In the genomic region with DNA sequence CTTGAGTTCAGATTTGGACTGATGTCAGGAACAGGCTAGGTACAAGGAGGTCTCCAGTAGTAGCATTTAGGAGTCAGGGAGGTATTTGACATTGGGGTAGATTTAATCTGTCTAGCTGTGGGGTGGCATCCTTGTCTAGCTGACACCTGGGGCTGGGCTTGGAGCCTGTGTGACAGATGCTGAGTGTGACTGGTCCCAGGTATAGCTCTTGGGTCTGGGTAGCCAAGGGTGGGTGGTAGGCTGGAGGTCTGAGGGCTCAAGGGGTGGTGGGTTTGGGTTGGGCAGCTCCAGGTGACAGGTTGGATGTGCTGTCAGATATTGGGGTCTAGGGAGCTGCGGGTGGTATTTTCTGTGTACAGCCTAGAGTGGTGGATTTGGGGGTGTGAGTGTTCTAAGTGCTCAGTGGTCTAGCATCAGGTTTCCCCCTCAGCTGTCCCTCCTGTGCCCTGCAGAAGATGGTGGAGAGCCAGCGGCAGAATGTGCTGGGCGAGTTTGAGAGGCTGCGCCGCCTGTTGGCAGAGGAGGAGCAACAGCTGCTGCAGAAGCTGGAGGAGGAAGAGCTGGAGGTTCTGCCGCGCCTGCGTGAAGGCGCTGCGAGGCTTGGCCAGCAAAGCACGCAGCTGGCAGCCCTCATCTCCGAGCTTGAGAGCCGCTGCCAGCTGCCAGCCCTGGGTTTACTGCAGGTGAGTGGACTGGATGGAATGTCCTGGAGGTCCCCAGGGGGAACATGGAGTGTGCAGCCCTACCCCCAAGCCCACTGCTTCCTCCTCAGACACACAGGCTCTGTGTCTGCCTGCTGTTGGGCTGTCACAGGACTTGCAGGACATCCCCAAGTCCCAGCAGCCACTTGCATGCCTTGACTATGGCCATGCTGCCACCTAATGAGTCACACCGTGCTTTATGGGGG, we compare ENCODE assay signal across 8 mouse cellular contexts. TPM values are rescaled to one million over a fixed set of nuclear protein-coding genes. Genes with fewer than 3 reads are reported as not detected.
DNase-seq lines count a peak whose midpoint lies in the region; ATAC-seq and TF ChIP-seq lines count a peak whose summit lies in the region.

No protein-coding gene starts in this region.

- peaks cover 19% of the 10 kb centered on the region for H3K4me1 ChIP-seq in liver, embryonic 11.5 days (replicated peaks; ENCODE audit: control insufficient read depth, insufficient read depth, low read length)
- peaks cover 24% of the 10 kb centered on the region; the same call in 1 of the 2 replicates for H3K4me1 ChIP-seq in kidney, postnatal 0 days (replicated peaks; ENCODE audit: insufficient read depth, low read length)
- H3K4me1 ChIP-seq in lung, adult 2 months (ENCODE audit: control insufficient read depth, insufficient read depth, low read length) = peaks cover 17% of the 10 kb centered on the region
- H3K4me1 ChIP-seq in forebrain, embryonic 13.5 days = peaks cover 38% of the 10 kb centered on the region

- no peak overlapping the region for H3K4me2 ChIP-seq in liver, embryonic 11.5 days
- no peak overlapping the region for H3K4me2 ChIP-seq in kidney, postnatal 0 days (ENCODE audit: low read length)
- no peak overlapping the region for H3K4me2 ChIP-seq in forebrain, embryonic 13.5 days

- H3K27ac ChIP-seq in liver, embryonic 11.5 days (ENCODE audit: low read depth, low read length) = no peak overlapping the region
- H3K27ac ChIP-seq in kidney, postnatal 0 days = no peak overlapping the region; the same call in 1 of the 2 replicates
- H3K27ac ChIP-seq in forebrain, embryonic 13.5 days = no peak overlapping the region

- intact Hi-C loops in gastrocnemius, postnatal 14 days (cut with DNase I; ENCODE audit: low total_unique reads) = no loop called here

- WGBS in liver, embryonic 11.5 days = 63% methylated on average over 14 of the region's 14 CpGs
- WGBS in kidney, postnatal 0 days = 44% methylated on average over 14 of the region's 14 CpGs
- WGBS in lung, adult 2 months = 43% methylated on average over 14 of the region's 14 CpGs
- 61% methylated on average over 14 of the region's 14 CpGs for WGBS in forebrain, embryonic 13.5 days

- peaks cover 20% of the 10 kb centered on the region for H3K36me3 ChIP-seq in liver, embryonic 11.5 days (ENCODE audit: control insufficient read depth, insufficient read depth, low read length)
- H3K36me3 ChIP-seq in kidney, postnatal 0 days (ENCODE audit: insufficient read depth, low read length) = peaks cover 22% of the 10 kb centered on the region
- H3K36me3 ChIP-seq in forebrain, embryonic 13.5 days (ENCODE audit: poor library complexity, severe bottlenecking) = peaks cover 47% of the 10 kb centered on the region

- H3K4me3 ChIP-seq in liver, embryonic 11.5 days (ENCODE audit: low read depth, low read length) = no peak overlapping the region
- H3K4me3 ChIP-seq in kidney, postnatal 0 days (replicated peaks; ENCODE audit: low read depth, low read length) = no peak overlapping the region
- H3K4me3 ChIP-seq in lung, adult 2 months (replicated peaks; ENCODE audit: extremely low read depth, low read depth, low read length) = no peak overlapping the region
- H3K4me3 ChIP-seq in forebrain, embryonic 13.5 days = no peak overlapping the region

- TF ChIP-seq CTCF in kidney, postnatal 0 days (IDR thresholded peaks at IDR 0.05; ENCODE audit: low read depth) = peak; percentile 68
- peak; percentile 60 for TF ChIP-seq CTCF in lung, adult 2 months (IDR thresholded peaks at IDR 0.05; ENCODE audit: insufficient read depth, low read length)

- H3K27me3 ChIP-seq in liver, embryonic 11.5 days (replicated peaks; ENCODE audit: control insufficient read depth, insufficient read depth, low read length) = no peaks in the 10 kb centered on the region
- no peaks in the 10 kb centered on the region for H3K27me3 ChIP-seq in kidney, postnatal 0 days (ENCODE audit: insufficient read depth, low read length)
- H3K27me3 ChIP-seq in forebrain, embryonic 13.5 days = no peaks in the 10 kb centered on the region

- no peaks in the 10 kb centered on the region for H3K9me3 ChIP-seq in liver, embryonic 11.5 days (ENCODE audit: control insufficient read depth, low read length)
- H3K9me3 ChIP-seq in kidney, postnatal 0 days (replicated peaks; ENCODE audit: low read length) = no peaks in the 10 kb centered on the region
- no peaks in the 10 kb centered on the region for H3K9me3 ChIP-seq in forebrain, embryonic 13.5 days (replicated peaks)

- no peak overlapping the region for H3K9ac ChIP-seq in liver, embryonic 11.5 days (ENCODE audit: low read depth, low read length)
- H3K9ac ChIP-seq in kidney, postnatal 0 days (ENCODE audit: low read depth, low read length) = no peak overlapping the region
- no peak overlapping the region for H3K9ac ChIP-seq in forebrain, embryonic 13.5 days

- DNase-seq in liver = peak; percentile 59
- DNase-seq in liver, embryonic 11.5 days (ENCODE audit: low spot score) = no peak
- peak; percentile 78 for DNase-seq in adrenal gland, postnatal 14 days
- DNase-seq in gastrocnemius, postnatal 14 days = peak; percentile 88
- peak; percentile 75 for DNase-seq in kidney, postnatal 0 days (ENCODE audit: low spot score)
- peak; percentile 39 for DNase-seq in lung, adult 2 months
- peak; percentile 74 for DNase-seq in right cerebral cortex, postnatal 25 days

- no peak for TF ChIP-seq POLR2A in lung, adult 2 months (IDR thresholded peaks at IDR 0.05; ENCODE audit: borderline replicate concordance, extremely low read depth, low read depth, low read length)

- no peak for ATAC-seq in liver, embryonic 11.5 days (replicated peaks; ENCODE audit: low FRiP score)
- no peak for ATAC-seq in kidney, postnatal 0 days (replicated peaks; ENCODE audit: low FRiP score, low read depth)
- ATAC-seq in forebrain, embryonic 13.5 days = no peak

RNA-seq across cellular contexts. Expression of a gene that starts 3.9 kb away (rescaled TPM):
- polyA plus RNA-seq in liver, embryonic 11.5 days (2014; fragmentation: Nextera tagmentation; extraction: Ambion mirVana) = 17.3 and 17.8 TPM in 2 replicates
- 25.5 and 29.9 TPM in 2 replicates for total RNA-seq in adrenal gland, postnatal 14 days (2021)
- 1 to 10 TPM; 9.3 to 9.6 TPM for total RNA-seq in gastrocnemius, postnatal 14 days (2021)
- 16.3 and 16.7 TPM in 2 replicates for polyA plus RNA-seq in kidney, postnatal 0 days (2015; fragmentation: Nextera tagmentation; extraction: Ambion mirVana)
- polyA plus RNA-seq in lung, adult 2 months (2012; rRNA removed) = 31.4 and 38.3 TPM in 2 replicates
- polyA plus RNA-seq in forebrain, embryonic 13.5 days (2015; fragmentation: Nextera tagmentation; extraction: Ambion mirVana) = 19.4 and 22.9 TPM in 2 replicates

RNA-seq across cellular contexts. Expression of a gene that starts 27.3 kb away (rescaled TPM):
- polyA plus RNA-seq in liver, embryonic 11.5 days (2014; fragmentation: Nextera tagmentation; extraction: Ambion mirVana) = 12.0 and 14.5 TPM in 2 replicates
- 24.4 and 26.8 TPM in 2 replicates for total RNA-seq in adrenal gland, postnatal 14 days (2021)
- total RNA-seq in gastrocnemius, postnatal 14 days (2021) = 10 to 100 TPM; 15.1 to 16.8 TPM
- polyA plus RNA-seq in kidney, postnatal 0 days (2015; fragmentation: Nextera tagmentation; extraction: Ambion mirVana) = 40.9 and 41.2 TPM in 2 replicates
- polyA plus RNA-seq in lung, adult 2 months (2012; rRNA removed) = 19.7 and 25.5 TPM in 2 replicates
- 126 and 132 TPM in 2 replicates for polyA plus RNA-seq in forebrain, embryonic 13.5 days (2015; fragmentation: Nextera tagmentation; extraction: Ambion mirVana)

RNA-seq across cellular contexts. Expression of a gene that starts 27.3 kb away (rescaled TPM):
- 0.23 and 0.38 TPM in 2 replicates for polyA plus RNA-seq in liver, embryonic 11.5 days (2014; fragmentation: Nextera tagmentation; extraction: Ambion mirVana)
- total RNA-seq in adrenal gland, postnatal 14 days (2021) = 0.11 TPM in 1 of 2 replicates, not detected in the other
- total RNA-seq in gastrocnemius, postnatal 14 days (2021) = under 1 TPM in 1 of 2 experiments, not detected in 1; 0.29 TPM
- polyA plus RNA-seq in kidney, postnatal 0 days (2015; fragmentation: Nextera tagmentation; extraction: Ambion mirVana) = 0.32 and 0.37 TPM in 2 replicates
- polyA plus RNA-seq in lung, adult 2 months (2012; rRNA removed) = 0.97 and 1.1 TPM in 2 replicates
- polyA plus RNA-seq in forebrain, embryonic 13.5 days (2015; fragmentation: Nextera tagmentation; extraction: Ambion mirVana) = 0.96 and 1.3 TPM in 2 replicates

RNA-seq across cellular contexts. Expression of a gene that starts 33.1 kb away (rescaled TPM):
- polyA plus RNA-seq in liver, embryonic 11.5 days (2014; fragmentation: Nextera tagmentation; extraction: Ambion mirVana) = 6.3 and 6.9 TPM in 2 replicates
- 16.4 and 23.5 TPM in 2 replicates for total RNA-seq in adrenal gland, postnatal 14 days (2021)
- 1 to 10 TPM; 2.1 to 3.7 TPM for total RNA-seq in gastrocnemius, postnatal 14 days (2021)
- polyA plus RNA-seq in kidney, postnatal 0 days (2015; fragmentation: Nextera tagmentation; extraction: Ambion mirVana) = 43.9 and 45.8 TPM in 2 replicates
- polyA plus RNA-seq in lung, adult 2 months (2012; rRNA removed) = 0.62 and 2.4 TPM in 2 replicates
- polyA plus RNA-seq in forebrain, embryonic 13.5 days (2015; fragmentation: Nextera tagmentation; extraction: Ambion mirVana) = 315 and 321 TPM in 2 replicates

RNA-seq across cellular contexts. Expression of a gene that starts 43.1 kb away (rescaled TPM):
- 229 and 240 TPM in 2 replicates for polyA plus RNA-seq in liver, embryonic 11.5 days (2014; fragmentation: Nextera tagmentation; extraction: Ambion mirVana)
- 147 and 153 TPM in 2 replicates for total RNA-seq in adrenal gland, postnatal 14 days (2021)
- total RNA-seq in gastrocnemius, postnatal 14 days (2021) = 100 to 1,000 TPM; 126 to 139 TPM
- polyA plus RNA-seq in kidney, postnatal 0 days (2015; fragmentation: Nextera tagmentation; extraction: Ambion mirVana) = 238 and 249 TPM in 2 replicates
- 190 and 269 TPM in 2 replicates for polyA plus RNA-seq in lung, adult 2 months (2012; rRNA removed)
- polyA plus RNA-seq in forebrain, embryonic 13.5 days (2015; fragmentation: Nextera tagmentation; extraction: Ambion mirVana) = 368 and 373 TPM in 2 replicates
